Comparison of ENCODE assay signal across 8 mouse cellular contexts in genomic region chr9:41156720-41157019, GRCm38 (mm10). TPM values are rescaled to one million over a fixed set of nuclear protein-coding genes. Genes with fewer than 3 reads are reported as not detected.
DNase-seq lines count a peak whose midpoint lies in the region; ATAC-seq and TF ChIP-seq lines count a peak whose summit lies in the region.

No protein-coding gene starts in this region.

- TF ChIP-seq POLR2A in bone marrow macrophage, adult 2 months (IDR thresholded peaks at IDR 0.05; ENCODE audit: borderline replicate concordance, low read depth, low read length), result no peak
- no peak for TF ChIP-seq POLR2A in myocyte (IDR thresholded peaks at IDR 0.05; ENCODE audit: insufficient read length, low read depth)

- ATAC-seq in heart, embryonic 12.5 days (ENCODE audit: insufficient number of reproducible peaks, low FRiP score), result peak; percentile 37; the same call in 1 of the 2 replicates
- ATAC-seq in limb, embryonic 12.5 days (ENCODE audit: insufficient number of reproducible peaks, insufficient read depth, low FRiP score, low TSS enrichment, low read depth), result no peak

- H3K4me3 ChIP-seq in bone marrow macrophage, adult 2 months (ENCODE audit: insufficient read depth, low read length), result peak overlapping the region; percentile 88
- peak overlapping the region; percentile 82 for H3K4me3 ChIP-seq in heart, embryonic 12.5 days
- H3K4me3 ChIP-seq in limb, embryonic 12.5 days (replicated peaks), result peak overlapping the region; percentile 79
- peak overlapping the region; percentile 43 for H3K4me3 ChIP-seq in myocyte

- DNase-seq in lung, adult 18-20 months, result peak; percentile 31 to 45
- no peak for DNase-seq in lung, postnatal 25 days (ENCODE audit: low spot score)
- DNase-seq in spleen, adult 12 weeks (ENCODE audit: low spot score), result no peak
- no peak for DNase-seq in layer of hippocampus, adult 8-10 months (ENCODE audit: low spot score in 2 of 2)

- TF ChIP-seq CTCF in bone marrow macrophage, adult 2 months (IDR thresholded peaks at IDR 0.05; ENCODE audit: low read depth, low read length), result no peak

- H3K27ac ChIP-seq in bone marrow macrophage, adult 2 months (ENCODE audit: insufficient read depth, low read depth, low read length), result no peak overlapping the region
- H3K27ac ChIP-seq in heart, embryonic 12.5 days (ENCODE audit: poor library complexity, severe bottlenecking), result no peak overlapping the region
- H3K27ac ChIP-seq in limb, embryonic 12.5 days, result no peak overlapping the region

- H3K9ac ChIP-seq in heart, embryonic 12.5 days, result peak overlapping the region; percentile 85
- peak overlapping the region; percentile 72 for H3K9ac ChIP-seq in limb, embryonic 12.5 days (replicated peaks)

- no peaks in the 10 kb centered on the region for H3K9me3 ChIP-seq in heart, embryonic 12.5 days (replicated peaks)
- H3K9me3 ChIP-seq in limb, embryonic 12.5 days, result no peaks in the 10 kb centered on the region

- H3K36me3 ChIP-seq in heart, embryonic 12.5 days, result no peaks in the 10 kb centered on the region
- H3K36me3 ChIP-seq in limb, embryonic 12.5 days, result no peaks in the 10 kb centered on the region
- no peaks in the 10 kb centered on the region for H3K36me3 ChIP-seq in myocyte (ENCODE audit: control insufficient read depth, insufficient read depth)

- H3K27me3 ChIP-seq in heart, embryonic 12.5 days (replicated peaks), result no peaks in the 10 kb centered on the region
- H3K27me3 ChIP-seq in limb, embryonic 12.5 days, result peaks cover 31% of the 10 kb centered on the region
- no peaks in the 10 kb centered on the region for H3K27me3 ChIP-seq in myocyte (ENCODE audit: control insufficient read depth, insufficient read depth, insufficient read length)

- H3K79me2 ChIP-seq in myocyte (ENCODE audit: control insufficient read depth, insufficient read depth), result no peaks in the 10 kb centered on the region

- H3K4me2 ChIP-seq in heart, embryonic 12.5 days, result peak overlapping the region; percentile 90
- peak overlapping the region; percentile 90 for H3K4me2 ChIP-seq in limb, embryonic 12.5 days
- H3K4me2 ChIP-seq in myocyte (ENCODE audit: low read depth), result peak overlapping the region; percentile 62

- WGBS in heart, embryonic 12.5 days, result under 1% methylated on average over 19 of the region's 20 CpGs
- 2% methylated on average over 20 of the region's 20 CpGs for WGBS in limb, embryonic 12.5 days

- peaks cover 55% of the 10 kb centered on the region for H3K4me1 ChIP-seq in bone marrow macrophage, adult 2 months (ENCODE audit: control insufficient read depth, insufficient read depth, low read length)
- H3K4me1 ChIP-seq in heart, embryonic 12.5 days (replicated peaks), result peaks cover 29% of the 10 kb centered on the region
- peaks cover 31% of the 10 kb centered on the region for H3K4me1 ChIP-seq in limb, embryonic 12.5 days (replicated peaks)

- H3ac ChIP-seq in myocyte (ENCODE audit: control insufficient read depth, insufficient read length), result peak overlapping the region; percentile 77

TF ChIP-seq in myocyte, 11 proteins besides CTCF, POLR2A, EP300 and RAD21:
- no peak for TF ChIP-seq E2F4 (IDR thresholded peaks at IDR 0.05; ENCODE audit: insufficient read depth)
- no peak for TF ChIP-seq SRF (IDR thresholded peaks at IDR 0.05; ENCODE audit: control insufficient read depth, insufficient read length, low read depth)
- TF ChIP-seq POLR2AphosphoS2 (IDR thresholded peaks at IDR 0.05; ENCODE audit: insufficient read length, low read depth), result no peak
- TF ChIP-seq MAX (IDR thresholded peaks at IDR 0.05; ENCODE audit: low read depth), result no peak
- no peak for TF ChIP-seq TCF3 (IDR thresholded peaks at IDR 0.05; ENCODE audit: insufficient read length, low read depth)
- no peak for TF ChIP-seq CEBPB (IDR thresholded peaks at IDR 0.05; ENCODE audit: insufficient read depth, poor library complexity, severe bottlenecking)
- TF ChIP-seq REST (IDR thresholded peaks at IDR 0.05; ENCODE audit: insufficient read depth, insufficient read length), result no peak
- no peak for TF ChIP-seq TCF12 (IDR thresholded peaks at IDR 0.05; ENCODE audit: insufficient read depth, poor library complexity, severe bottlenecking)

RNA-seq across cellular contexts. Expression of gene Ubash3b, which starts 4.8 kb away (rescaled TPM):
- 17.9 and 19.7 TPM in 2 replicates for polyA plus RNA-seq in bone marrow macrophage, adult 2 months (2012; ENCODE audit: insufficient read depth, insufficient read length, missing spikeins)
- polyA plus RNA-seq in heart, embryonic 12.5 days (2016; fragmentation: Nextera tagmentation; extraction: Ambion mirVana), result 13.3 and 13.8 TPM in 2 replicates
- 6.5 and 7.8 TPM in 2 replicates for polyA plus RNA-seq in limb, embryonic 12.5 days (2016; fragmentation: Nextera tagmentation; extraction: Ambion mirVana)
- 5.9 TPM for polyA plus RNA-seq in myocyte (2012; fragmentation: generic; extraction: Trizol)
- 10 to 100 TPM; 26.1 to 30.8 (median 29.7) TPM for total RNA-seq in layer of hippocampus, adult 8-10 months (2022)

Comparison
In these comparisons a context has a peak if more than half of its experiments do, and no peak if none do; other contexts are left out.
1. DNase-seq: peak in lung, adult 18-20 months (2 of 2); none in lung, postnatal 25 days (single experiment), spleen, adult 12 weeks (single experiment) and layer of hippocampus, adult 8-10 months (0 of 2).
2. Peak in every context shown above with its lines, with median percentiles within 50 percentile points of each other: H3K4me3 ChIP-seq and H3K4me2 ChIP-seq.